Mouse (Mus musculus): ENCODE measurements around the gene Cfap157. TPM values are rescaled to one million over a fixed set of nuclear protein-coding genes. Genes with fewer than 3 reads are reported as not detected.

Gene Cfap157
- polyA plus RNA-seq, 1 experiment from 2014 or later = 0.30 TPM

DNA sequence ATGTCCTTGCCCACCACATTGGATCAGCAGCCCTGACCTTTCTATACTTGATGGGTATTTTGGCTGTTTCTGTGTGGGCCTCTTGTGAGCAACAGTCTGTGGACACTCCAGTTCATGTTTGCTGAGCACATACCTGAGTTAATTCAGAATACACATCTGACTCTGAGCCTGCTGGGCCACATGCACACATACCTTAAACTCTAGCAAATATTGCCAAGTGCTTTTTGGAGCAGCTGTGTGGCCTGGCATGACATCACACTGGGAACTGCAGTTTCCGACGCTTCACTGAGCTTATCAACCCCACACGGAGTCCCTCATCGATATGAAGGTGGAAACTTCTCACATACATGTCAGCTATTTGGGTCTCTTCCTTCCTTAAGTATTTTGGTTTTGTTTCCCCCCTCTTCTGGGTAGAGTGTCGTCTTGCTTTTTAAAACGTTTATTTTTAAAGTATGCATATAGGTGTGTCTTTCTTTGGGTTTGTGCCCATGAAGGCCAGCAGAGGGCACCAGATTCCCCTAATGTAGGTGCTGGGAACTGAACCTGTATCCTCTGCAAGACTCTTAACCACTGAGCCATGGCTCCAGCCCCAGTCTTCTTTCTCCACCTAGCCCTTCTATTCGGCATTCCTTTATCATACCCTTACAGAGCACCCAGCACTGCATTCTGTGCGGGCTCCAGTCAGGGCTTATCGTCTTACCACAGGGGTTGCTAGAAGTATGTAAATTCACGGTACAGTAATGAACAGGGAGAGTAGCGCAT, 37.0 kb upstream of the Cfap157 start:
- H3K27me3 ChIP-seq (replicated peaks; ENCODE audit: control insufficient read depth, insufficient read depth, low read length) = no peaks in the 10 kb centered on the region
- no peak overlapping the region for H3K27ac ChIP-seq (ENCODE audit: low read depth, low read length)
- 70% methylated on average over 11 of the region's 11 CpGs for WGBS
- H3K4me2 ChIP-seq (ENCODE audit: low read length) = no peak overlapping the region
- H3K36me3 ChIP-seq (ENCODE audit: control insufficient read depth, insufficient read depth, low read length) = peaks cover 25% of the 10 kb centered on the region
- H3K4me1 ChIP-seq (ENCODE audit: control insufficient read depth, insufficient read depth, low read length) = 0 out of 2 replicates have a peak, but pooled peaks cover 5% of the 10 kb centered on the region
- no peak overlapping the region for H3K4me3 ChIP-seq (ENCODE audit: low read depth, low read length)
- no peak for ATAC-seq
- H3K9me3 ChIP-seq (replicated peaks; ENCODE audit: control insufficient read depth, low read length) = no peaks in the 10 kb centered on the region
- H3K9ac ChIP-seq (ENCODE audit: low read length) = no peak overlapping the region
- peak; percentile 28 for DNase-seq (ENCODE audit: low spot score)

DNA sequence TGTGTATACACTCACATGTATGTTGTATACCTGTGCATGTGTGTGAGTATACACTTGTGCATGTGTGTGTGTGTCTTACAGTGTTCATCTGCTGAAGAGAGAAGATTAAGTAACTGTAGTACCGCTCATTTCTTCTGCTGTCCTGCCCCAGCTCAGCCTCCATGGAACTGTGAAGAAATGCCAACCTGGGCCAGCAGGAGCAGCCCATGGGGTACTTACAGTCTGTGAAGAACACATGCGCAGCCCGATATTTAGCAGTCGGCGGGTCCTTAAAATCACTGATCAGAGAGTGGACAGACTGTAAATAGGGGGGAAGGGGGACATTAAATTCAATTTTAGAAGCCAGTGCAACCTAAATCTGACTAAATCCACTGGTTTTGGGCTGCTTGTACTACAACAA, 34.0 kb upstream of the Cfap157 start:
- Histone ChIP-seq H3K4me1 (ENCODE audit: control insufficient read depth, insufficient read depth, low read length) (no peaks in the 10 kb centered on the region), H3K27ac (ENCODE audit: low read depth, low read length) (peak overlapping the region; percentile 83; the same call in 1 of the 2 replicates), H3K9me3 (replicated peaks; ENCODE audit: control insufficient read depth, low read length) (no peaks in the 10 kb centered on the region), H3K4me3 (ENCODE audit: low read depth, low read length) (no peak overlapping the region), H3K27me3 (replicated peaks; ENCODE audit: control insufficient read depth, insufficient read depth, low read length) (no peaks in the 10 kb centered on the region), H3K36me3 (ENCODE audit: control insufficient read depth, insufficient read depth, low read length) (peaks cover 51% of the 10 kb centered on the region), H3K4me2 (ENCODE audit: low read length) (no peak overlapping the region), H3K9ac (ENCODE audit: low read length) (no peak overlapping the region)
- WGBS = 91% methylated on average over 5 of the region's 5 CpGs
- no peak for ATAC-seq
- DNase-seq (ENCODE audit: low spot score) = no peak

DNA sequence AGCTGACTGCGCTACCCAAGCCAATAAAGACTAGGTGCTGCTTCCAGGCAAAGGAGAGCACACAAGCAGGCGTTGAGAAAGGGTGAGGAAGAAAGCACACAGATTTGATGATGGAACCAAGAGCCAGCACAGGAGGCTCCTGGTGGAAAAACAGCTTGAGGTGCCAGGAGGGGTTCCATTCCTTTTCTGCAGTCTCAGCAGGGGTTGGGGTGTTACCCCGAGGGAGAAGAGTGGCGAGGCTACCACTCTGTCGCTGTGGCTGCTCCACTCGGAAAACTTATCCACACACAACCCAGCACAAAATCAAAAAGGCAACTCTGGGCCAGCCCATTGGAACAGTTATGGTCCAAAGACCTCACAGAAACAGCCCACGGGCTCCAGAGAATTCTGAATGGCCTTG, 33.4 kb upstream of the Cfap157 start:
- ATAC-seq = no peak
- no peak for DNase-seq (ENCODE audit: low spot score)
- WGBS = 53% methylated on average over 7 of the region's 7 CpGs
- no peaks in the 10 kb centered on the region for H3K9me3 ChIP-seq (replicated peaks; ENCODE audit: control insufficient read depth, low read length)
- no peak overlapping the region for H3K4me3 ChIP-seq (ENCODE audit: low read depth, low read length)
- H3K4me1 ChIP-seq (ENCODE audit: control insufficient read depth, insufficient read depth, low read length) = no peaks in the 10 kb centered on the region
- H3K9ac ChIP-seq (ENCODE audit: low read length) = no peak overlapping the region
- peaks cover 57% of the 10 kb centered on the region for H3K36me3 ChIP-seq (ENCODE audit: control insufficient read depth, insufficient read depth, low read length)
- H3K27me3 ChIP-seq (replicated peaks; ENCODE audit: control insufficient read depth, insufficient read depth, low read length) = no peaks in the 10 kb centered on the region
- H3K4me2 ChIP-seq (ENCODE audit: low read length) = no peak overlapping the region
- H3K27ac ChIP-seq (ENCODE audit: low read depth, low read length) = peak overlapping the region; percentile 83

DNA sequence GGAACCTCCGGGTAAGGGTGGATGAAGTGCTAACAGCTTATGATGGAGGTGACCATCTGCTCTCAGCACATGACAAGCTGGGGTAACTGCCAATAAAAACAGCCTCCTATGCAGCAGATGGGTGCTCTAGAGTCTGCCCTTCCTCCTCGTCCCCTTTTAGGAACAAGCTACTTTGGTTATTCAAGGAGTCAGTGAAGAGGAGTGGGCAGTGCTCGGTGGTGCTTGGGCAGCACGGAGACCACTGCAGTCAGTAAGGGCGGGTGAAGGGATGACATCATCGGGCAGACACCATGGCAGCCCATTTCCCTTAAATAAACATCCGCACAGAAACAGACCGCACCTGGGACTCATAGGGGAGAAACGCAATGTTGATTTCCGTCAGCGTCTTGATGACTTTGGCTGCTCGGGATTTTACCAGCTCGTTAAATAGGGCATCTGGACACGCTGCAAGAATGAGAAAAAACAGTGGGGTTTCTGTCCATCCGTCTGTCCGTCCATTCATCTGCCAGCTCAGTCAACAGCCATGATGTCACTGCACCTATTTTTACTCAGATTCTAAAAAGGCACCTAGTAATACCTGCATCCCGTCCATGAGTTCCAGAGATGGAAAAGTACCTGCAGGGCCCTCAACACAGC, 32.8 kb upstream of the Cfap157 start:
- ATAC-seq (peak; percentile 86), DNase-seq (ENCODE audit: low spot score) (peak; percentile 87)
- H3K27ac ChIP-seq (ENCODE audit: low read depth, low read length) = peak overlapping the region; percentile 83
- H3K4me1 ChIP-seq (ENCODE audit: control insufficient read depth, insufficient read depth, low read length) = no peaks in the 10 kb centered on the region
- no peaks in the 10 kb centered on the region for H3K27me3 ChIP-seq (replicated peaks; ENCODE audit: control insufficient read depth, insufficient read depth, low read length)
- no peak overlapping the region for H3K9ac ChIP-seq (ENCODE audit: low read length)
- no peak overlapping the region for H3K4me2 ChIP-seq (ENCODE audit: low read length)
- H3K9me3 ChIP-seq (replicated peaks; ENCODE audit: control insufficient read depth, low read length) = no peaks in the 10 kb centered on the region
- peaks cover 60% of the 10 kb centered on the region for H3K36me3 ChIP-seq (ENCODE audit: control insufficient read depth, insufficient read depth, low read length)
- WGBS = 56% methylated on average over 17 of the region's 17 CpGs
- no peak overlapping the region for H3K4me3 ChIP-seq (ENCODE audit: low read depth, low read length)

DNA sequence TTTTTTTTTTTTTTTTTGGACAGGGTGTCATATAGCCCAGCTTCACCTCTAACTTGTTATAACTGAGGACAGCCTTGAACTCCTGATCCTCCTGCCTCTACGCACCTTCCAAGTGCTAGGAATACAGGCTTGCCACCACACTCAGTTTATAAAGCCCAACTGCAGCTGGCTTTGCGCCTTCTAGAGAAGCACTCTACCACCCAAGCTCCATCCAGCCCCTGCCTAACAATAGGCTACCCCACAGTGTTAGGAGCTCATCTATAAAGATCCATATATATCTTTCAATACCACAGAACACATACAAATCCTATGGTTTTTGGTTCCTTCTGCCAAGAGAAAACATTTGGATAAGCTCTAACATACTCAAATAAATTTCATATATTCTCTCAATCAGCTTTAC, 32.3 kb upstream of the Cfap157 start:
- Histone ChIP-seq H3K4me3 (ENCODE audit: low read depth, low read length) (no peak overlapping the region), H3K27me3 (replicated peaks; ENCODE audit: control insufficient read depth, insufficient read depth, low read length) (no peaks in the 10 kb centered on the region), H3K9me3 (replicated peaks; ENCODE audit: control insufficient read depth, low read length) (no peaks in the 10 kb centered on the region), H3K36me3 (ENCODE audit: control insufficient read depth, insufficient read depth, low read length) (peaks cover 66% of the 10 kb centered on the region), H3K27ac (ENCODE audit: low read depth, low read length) (peak overlapping the region; percentile 83), H3K9ac (ENCODE audit: low read length) (no peak overlapping the region), H3K4me1 (ENCODE audit: control insufficient read depth, insufficient read depth, low read length) (no peaks in the 10 kb centered on the region), H3K4me2 (ENCODE audit: low read length) (no peak overlapping the region)
- 58% methylated on average over 2 of the region's 2 CpGs for WGBS
- peak; percentile 52 for DNase-seq (ENCODE audit: low spot score)
- ATAC-seq = peak; percentile 69

DNA sequence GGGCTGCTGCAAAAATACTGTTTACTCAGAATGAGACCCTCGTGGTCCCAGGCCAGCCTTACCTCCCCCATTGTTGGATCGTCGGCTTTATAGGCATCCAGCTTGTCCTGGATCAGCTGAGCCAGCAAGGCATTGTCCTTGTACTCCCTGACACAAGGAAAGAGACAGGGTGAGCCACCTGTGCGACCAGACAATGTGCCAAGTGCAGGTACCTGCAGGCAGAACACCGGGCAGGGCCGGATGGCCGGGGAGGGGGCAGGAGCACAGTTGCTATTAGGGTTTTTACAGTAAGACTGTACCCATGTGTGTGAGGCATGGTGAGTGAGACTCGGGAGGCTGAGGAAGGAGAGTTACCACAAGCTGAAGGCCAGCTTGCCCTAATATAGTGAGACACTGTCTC, 27.7 kb upstream of the Cfap157 start:
- no peak overlapping the region for H3K9ac ChIP-seq (ENCODE audit: low read length)
- ATAC-seq (no peak), DNase-seq (ENCODE audit: low spot score) (no peak)
- no peaks in the 10 kb centered on the region for H3K9me3 ChIP-seq (replicated peaks; ENCODE audit: control insufficient read depth, low read length)
- H3K4me1 ChIP-seq (ENCODE audit: control insufficient read depth, insufficient read depth, low read length) = no peaks in the 10 kb centered on the region
- H3K36me3 ChIP-seq (ENCODE audit: control insufficient read depth, insufficient read depth, low read length) = peaks cover 77% of the 10 kb centered on the region
- WGBS = 86% methylated on average over 8 of the region's 8 CpGs
- no peaks in the 10 kb centered on the region for H3K27me3 ChIP-seq (replicated peaks; ENCODE audit: control insufficient read depth, insufficient read depth, low read length)
- no peak overlapping the region for H3K27ac ChIP-seq (ENCODE audit: low read depth, low read length)
- H3K4me2 ChIP-seq (ENCODE audit: low read length) = no peak overlapping the region
- no peak overlapping the region for H3K4me3 ChIP-seq (ENCODE audit: low read depth, low read length)

DNA sequence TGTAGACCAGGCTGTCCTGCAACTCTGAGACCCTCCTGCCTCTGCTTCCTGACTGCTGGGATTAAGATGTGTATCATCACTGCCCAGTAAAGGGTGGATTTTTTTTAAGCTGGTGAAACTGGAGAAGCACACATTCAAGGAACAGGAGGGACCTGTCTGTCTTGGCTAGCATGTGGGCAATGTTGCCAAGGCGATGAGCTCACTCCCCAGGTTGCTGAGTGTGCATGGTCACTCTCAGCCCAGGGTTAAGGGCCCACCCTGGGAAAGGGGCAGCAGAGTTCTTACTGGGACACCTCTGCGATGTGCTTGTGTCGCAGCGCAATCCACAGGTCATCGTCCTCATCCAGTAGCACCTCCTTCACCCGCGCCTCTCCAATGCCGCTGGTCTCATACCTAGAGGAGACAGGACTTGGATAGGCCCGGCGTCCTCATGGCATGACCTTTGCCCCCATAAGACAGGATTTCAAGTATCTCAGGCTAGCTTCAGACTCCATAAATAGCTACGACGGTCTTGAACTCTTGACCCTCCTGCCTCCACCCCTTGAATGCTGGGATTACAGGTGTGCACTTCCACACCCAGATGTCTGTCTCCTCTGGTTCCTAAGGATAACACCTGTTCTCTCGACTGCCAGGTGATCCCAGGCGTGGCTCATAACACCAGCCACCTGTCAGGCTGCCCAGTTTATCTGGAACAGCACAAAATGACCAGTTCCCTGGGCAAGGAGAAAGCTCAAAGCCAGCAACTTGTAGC, 24.8 kb upstream of the Cfap157 start:
- Histone ChIP-seq H3K4me3 (ENCODE audit: low read depth, low read length) (no peak overlapping the region), H3K9ac (ENCODE audit: low read length) (no peak overlapping the region), H3K27ac (ENCODE audit: low read depth, low read length) (no peak overlapping the region), H3K4me2 (ENCODE audit: low read length) (no peak overlapping the region), H3K9me3 (replicated peaks; ENCODE audit: control insufficient read depth, low read length) (no peaks in the 10 kb centered on the region), H3K27me3 (replicated peaks; ENCODE audit: control insufficient read depth, insufficient read depth, low read length) (no peaks in the 10 kb centered on the region), H3K36me3 (ENCODE audit: control insufficient read depth, insufficient read depth, low read length) (peaks cover 78% of the 10 kb centered on the region), H3K4me1 (ENCODE audit: control insufficient read depth, insufficient read depth, low read length) (no peaks in the 10 kb centered on the region)
- ATAC-seq (no peak), DNase-seq (ENCODE audit: low spot score) (no peak)
- WGBS = 93% methylated on average over 14 of the region's 14 CpGs

DNA sequence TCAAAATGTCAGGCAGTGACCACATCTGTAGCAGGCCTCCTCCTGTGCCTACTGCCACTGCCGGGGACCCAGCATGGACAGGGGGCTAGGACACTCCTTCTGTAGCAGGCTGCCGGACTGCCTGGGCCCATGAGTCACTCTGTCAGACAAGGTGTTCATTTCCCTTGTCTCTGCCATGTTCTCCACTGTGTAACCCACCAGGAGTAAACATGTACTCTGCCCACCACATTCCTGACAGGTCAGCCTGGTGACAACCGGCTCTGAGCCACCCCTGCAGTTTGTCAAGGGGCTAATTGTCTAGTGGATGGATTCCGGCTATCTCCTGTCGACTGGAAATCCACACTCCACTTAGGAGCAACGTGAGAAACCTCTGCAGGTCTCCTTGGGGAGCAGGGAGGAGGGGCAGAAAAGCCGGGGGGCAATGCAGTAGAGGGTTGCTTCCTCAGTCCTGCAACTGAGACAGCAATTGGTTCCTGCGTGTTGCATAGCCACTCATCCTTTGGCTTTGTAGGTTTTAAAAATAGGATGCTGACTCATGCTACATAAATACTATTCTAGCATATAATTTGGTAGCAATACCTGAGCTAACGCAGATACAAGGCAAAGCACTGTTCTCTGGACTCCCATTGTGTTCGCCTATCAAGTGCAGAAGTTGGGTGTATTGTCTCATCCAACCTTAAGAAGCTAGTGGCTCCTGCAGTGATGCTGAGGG, 14.2 kb upstream of the Cfap157 start:
- DNase-seq (ENCODE audit: low spot score) (no peak), ATAC-seq (no peak)
- H3K4me2 ChIP-seq (ENCODE audit: low read length) = no peak overlapping the region
- H3K4me3 ChIP-seq (ENCODE audit: low read depth, low read length) = no peak overlapping the region
- H3K9me3 ChIP-seq (replicated peaks; ENCODE audit: control insufficient read depth, low read length) = no peaks in the 10 kb centered on the region
- H3K27ac ChIP-seq (ENCODE audit: low read depth, low read length) = no peak overlapping the region
- no peaks in the 10 kb centered on the region for H3K4me1 ChIP-seq (ENCODE audit: control insufficient read depth, insufficient read depth, low read length)
- H3K9ac ChIP-seq (ENCODE audit: low read length) = no peak overlapping the region
- WGBS = 80% methylated on average over 10 of the region's 10 CpGs
- no peaks in the 10 kb centered on the region for H3K27me3 ChIP-seq (replicated peaks; ENCODE audit: control insufficient read depth, insufficient read depth, low read length)
- peaks cover 83% of the 10 kb centered on the region for H3K36me3 ChIP-seq (ENCODE audit: control insufficient read depth, insufficient read depth, low read length)

Measured in forebrain, embryonic 14.5 days (tissue).